ENCODE assay signal across 9 mouse cellular contexts in the genomic region with DNA sequence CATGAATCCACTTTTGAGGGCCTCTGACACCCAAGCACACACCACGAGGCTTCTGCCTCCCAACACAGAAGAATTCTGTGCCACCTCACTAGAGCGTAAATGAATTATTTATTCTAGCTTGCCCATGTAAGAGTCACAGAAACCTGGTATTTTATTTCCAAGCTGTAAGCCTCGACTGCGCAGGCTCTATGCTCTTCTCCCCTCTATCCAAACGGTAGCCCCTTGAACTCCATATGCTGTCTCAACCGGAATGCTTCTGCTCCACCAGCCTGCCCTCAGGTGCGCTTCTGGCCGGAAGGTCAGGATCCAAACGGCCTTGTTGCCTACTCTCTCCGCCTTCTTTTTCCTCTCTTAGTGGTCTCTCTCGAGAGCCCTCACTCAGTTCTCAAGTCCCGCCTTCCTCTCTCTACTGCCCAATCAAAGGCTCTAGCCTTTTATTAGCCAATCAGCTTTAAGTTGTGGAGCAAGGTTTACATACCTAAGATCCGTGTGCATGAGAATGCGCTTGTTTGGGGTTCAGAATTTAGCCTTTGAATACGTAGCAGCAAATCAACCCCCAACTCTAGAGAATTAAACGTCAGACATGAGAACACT. TPM values are rescaled to one million over a fixed set of nuclear protein-coding genes. Genes with fewer than 3 reads are reported as not detected.
DNase-seq lines count a peak whose midpoint lies in the region; ATAC-seq and TF ChIP-seq lines count a peak whose summit lies in the region.
"Had no signal": no experiment of that assay in that cellular context is flagged by ENCODE, and none has a peak within 500 bp of the region (broad histone marks: within the 10 kb centered on the region; RNA-seq: fewer than 3 reads in every experiment).

No protein-coding gene starts in this region.

- peak; percentile 94 for ATAC-seq in granulocyte monocyte progenitor cell, adult 5-6 weeks (replicated peaks; ENCODE audit: poor library complexity, severe bottlenecking)
- peak; percentile 97 for ATAC-seq in lung, postnatal 0 days

- H3K4me2 ChIP-seq in lung, postnatal 0 days (replicated peaks; ENCODE audit: low read depth, low read length) = peak overlapping the region; percentile 50

- H3K27ac ChIP-seq in bone marrow, adult 2 months (ENCODE audit: control insufficient read depth, insufficient read depth, low read depth, low read length, poor library complexity) = no peak overlapping the region
- no peak overlapping the region; the same call in 1 of the 2 replicates for H3K27ac ChIP-seq in lung, postnatal 0 days (ENCODE audit: low read length)

- 28% methylated on average over 16 of the region's 16 CpGs for WGBS in bone marrow, adult 2 months
- 33% methylated on average over 16 of the region's 16 CpGs for WGBS in lung, postnatal 0 days

- peak overlapping the region; percentile 49 for H3K4me3 ChIP-seq in bone marrow, adult 2 months (replicated peaks; ENCODE audit: control insufficient read depth, low read depth, low read length)
- peak overlapping the region; percentile 28 for H3K4me3 ChIP-seq in lung, postnatal 0 days (ENCODE audit: low read depth, low read length)
- H3K4me3 ChIP-seq: myocyte had no signal

- TF ChIP-seq EP300 in lung, postnatal 0 days (IDR thresholded peaks at IDR 0.05) = no peak

- H3K9ac ChIP-seq in lung, postnatal 0 days (replicated peaks; ENCODE audit: low read depth) = no peak overlapping the region

- H3K27me3 ChIP-seq in lung, postnatal 0 days (replicated peaks; ENCODE audit: insufficient read depth, low read length) = no peaks in the 10 kb centered on the region
- no peaks in the 10 kb centered on the region for H3K27me3 ChIP-seq in splenic B cell, adult 2 months (ENCODE audit: control insufficient read depth, insufficient read depth, low read length, poor library complexity, severe bottlenecking)

- no peaks in the 10 kb centered on the region for H3K36me3 ChIP-seq in lung, postnatal 0 days (ENCODE audit: insufficient read depth, low read length)
- H3K36me3 ChIP-seq in splenic B cell, adult 2 months (ENCODE audit: control insufficient read depth, insufficient read depth, low read length, poor library complexity, severe bottlenecking) = no peaks in the 10 kb centered on the region

- no peaks in the 10 kb centered on the region for H3K4me1 ChIP-seq in bone marrow, adult 2 months (ENCODE audit: control insufficient read depth, insufficient read depth, low read length)
- H3K4me1 ChIP-seq in lung, postnatal 0 days (ENCODE audit: insufficient read depth, low read depth, low read length) = no peaks in the 10 kb centered on the region

- no peaks in the 10 kb centered on the region for H3K9me3 ChIP-seq in lung, postnatal 0 days (ENCODE audit: low read length)

- peak; percentile 59 for DNase-seq in CD4-positive helper T cell, adult 2 months (ENCODE audit: low read depth, low spot score)
- DNase-seq in kidney, adult 9 months = peak; percentile 34
- peak; percentile 87 for DNase-seq in lung, postnatal 0 days (ENCODE audit: low spot score)
- DNase-seq in splenic B cell, adult 2 months (ENCODE audit: low read depth, low spot score) = peak; percentile 63
- no peak for DNase-seq in frontal cortex, postnatal 36 days (ENCODE audit: low spot score in 2 of 2)
- no peak for DNase-seq in gastrocnemius, postnatal 36 days

- intact Hi-C loops in gastrocnemius, postnatal 36 days (cut with DNase I) = no loop called here

- no peak for TF ChIP-seq POLR2A in bone marrow, adult 2 months (IDR thresholded peaks at IDR 0.05; ENCODE audit: borderline replicate concordance, control insufficient read depth, low read depth, low read length)

- TF ChIP-seq CTCF in bone marrow, adult 2 months (IDR thresholded peaks at IDR 0.05; ENCODE audit: control insufficient read depth, insufficient read depth, low read length) = no peak
- no peak for TF ChIP-seq CTCF in lung, postnatal 0 days (IDR thresholded peaks at IDR 0.05)

RNA-seq across cellular contexts. Expression of gene Aasdh, which starts 36.5 kb away (rescaled TPM):
- polyA plus RNA-seq in bone marrow, adult 2 months (2011; ENCODE audit: insufficient read depth, insufficient read length, low replicate concordance, missing spikeins) = 11.6 and 16.5 TPM in 2 replicates
- total RNA-seq in granulocyte monocyte progenitor cell, adult 5-6 weeks (2014; fragmentation: Nextera tagmentation) = 18.1 and 33.9 TPM in 2 replicates
- total RNA-seq in granulocyte monocyte progenitor cell, adult 5-6 weeks (2017) = 21.9 and 38.7 TPM in 2 replicates
- 7.2 and 8.0 TPM in 2 replicates for polyA plus RNA-seq in lung, postnatal 0 days (2015; fragmentation: Nextera tagmentation; extraction: Ambion mirVana)
- total RNA-seq in gastrocnemius, postnatal 36 days (2021) = 10 to 100 TPM; 10.2 TPM

Comparison
In these comparisons a context has a peak if more than half of its experiments do, and no peak if none do; other contexts are left out.
1. DNase-seq: peak in CD4-positive helper T cell, adult 2 months (single experiment), kidney, adult 9 months (single experiment), lung, postnatal 0 days (single experiment) and splenic B cell, adult 2 months (single experiment); none in frontal cortex, postnatal 36 days (0 of 2) and gastrocnemius, postnatal 36 days (0 of 2).